Mouse (Mus musculus): ENCODE measurements around the gene Wdr59. TPM values are rescaled to one million over a fixed set of nuclear protein-coding genes. Genes with fewer than 3 reads are reported as not detected.

Wdr59 gene
- polyA plus RNA-seq (2012; rRNA removed): 2.3 and 2.8 TPM in 2 replicates
- polyA plus RNA-seq (2014; fragmentation: Nextera tagmentation; extraction: Ambion mirVana): 1.1 and 1.4 TPM in 2 replicates

GRCm38 (mm10) chr8:111521713-111522429 is at the start of gene Wdr59:
Wdr59 (minus strand) TSS chr8:111522092.
- Histone ChIP-seq H3K36me3 (replicated peaks; ENCODE audit: control insufficient read depth, insufficient read depth, low read depth) (no peaks in the 10 kb centered on the region), H3K27me3 (ENCODE audit: control insufficient read depth, insufficient read depth, low read length) (no peaks in the 10 kb centered on the region), H3K4me2 (ENCODE audit: low read depth) (peak within 1 kb of the TSS; percentile 70), H3K9ac (replicated peaks) (peak within 1 kb of the TSS; percentile 60), H3K4me1 (replicated peaks; ENCODE audit: control insufficient read depth in 2 of 2, insufficient read depth in 2 of 2, low read length in 1 of 2) (peaks cover 0 to 14% of the 10 kb centered on the region in 2 experiments; a peak in 3 of 4 replicates), H3K27ac (no peak within 1 kb of the TSS), H3K4me3 (ENCODE audit: insufficient read depth in 1 of 2, low read depth in 2 of 2, low read length in 2 of 2) (peak within 1 kb of the TSS; percentile 61 to 71), H3K9me3 (ENCODE audit: control insufficient read depth, low read length) (no peaks in the 10 kb centered on the region)
- under 1% methylated on average over 34 of the region's 34 CpGs for WGBS (ENCODE audit: insufficient replicate concordance)
- TF ChIP-seq CTCF (IDR thresholded peaks at IDR 0.05; ENCODE audit: low read depth) (peak; percentile 50; the same call in 1 of the 2 replicates), EP300 (IDR thresholded peaks at IDR 0.05; ENCODE audit: low read depth) (no peak)
- ATAC-seq (ENCODE audit: insufficient read depth) (peak; percentile 100), DNase-seq (ENCODE audit: low read depth in 3 of 3, low spot score in 3 of 3) (peak; percentile 97 to 98 (median 98))

GRCm38 (mm10) chr8:111571661-111572060 is 49.8 kb upstream of the Wdr59 start:
- Histone ChIP-seq H3K36me3 (replicated peaks; ENCODE audit: control insufficient read depth, insufficient read depth, low read depth) (no peaks in the 10 kb centered on the region), H3K9me3 (ENCODE audit: control insufficient read depth, low read length) (no peaks in the 10 kb centered on the region), H3K4me1 (replicated peaks; ENCODE audit: control insufficient read depth in 2 of 2, insufficient read depth in 2 of 2, low read length in 1 of 2) (peaks cover 35 to 47% of the 10 kb centered on the region in 2 experiments), H3K27me3 (ENCODE audit: control insufficient read depth, insufficient read depth, low read length) (no peaks in the 10 kb centered on the region), H3K27ac (no peak overlapping the region), H3K4me3 (ENCODE audit: insufficient read depth in 1 of 2, low read depth in 2 of 2, low read length in 2 of 2) (no peak overlapping the region), H3K4me2 (ENCODE audit: low read depth) (no peak overlapping the region), H3K9ac (replicated peaks) (no peak overlapping the region)
- no peak for TF ChIP-seq CTCF (IDR thresholded peaks at IDR 0.05; ENCODE audit: low read depth)
- TF ChIP-seq EP300 (IDR thresholded peaks at IDR 0.05; ENCODE audit: low read depth): no peak
- WGBS (ENCODE audit: insufficient replicate concordance): 75% methylated on average over 10 of the region's 10 CpGs
- DNase-seq (ENCODE audit: low read depth in 3 of 3, low spot score in 3 of 3) (no peak), ATAC-seq (ENCODE audit: insufficient read depth) (no peak)

GRCm38 (mm10) chr8:111570432-111570831 is 48.5 kb upstream of the Wdr59 start:
- DNase-seq (ENCODE audit: low read depth in 3 of 3, low spot score in 3 of 3): no peak
- H3K4me1 ChIP-seq (replicated peaks; ENCODE audit: control insufficient read depth in 2 of 2, insufficient read depth in 2 of 2, low read length in 1 of 2): peaks cover 43 to 58% of the 10 kb centered on the region in 2 experiments
- 32% methylated on average over 2 of the region's 2 CpGs for WGBS (ENCODE audit: insufficient replicate concordance)

GRCm38 (mm10) chr8:111569926-111570325 is 48.0 kb upstream of the Wdr59 start:
- ATAC-seq (ENCODE audit: insufficient read depth): no peak

More at GRCm38 (mm10) chr8:111570432-111570831, 48.5 kb upstream of the Wdr59 start:
- H3K27ac ChIP-seq: no peak overlapping the region
- H3K9ac ChIP-seq (replicated peaks): no peak overlapping the region
- no peak for TF ChIP-seq CTCF (IDR thresholded peaks at IDR 0.05; ENCODE audit: low read depth)
- TF ChIP-seq EP300 (IDR thresholded peaks at IDR 0.05; ENCODE audit: low read depth): no peak
- no peak for ATAC-seq (ENCODE audit: insufficient read depth)
- no peaks in the 10 kb centered on the region for H3K36me3 ChIP-seq (replicated peaks; ENCODE audit: control insufficient read depth, insufficient read depth, low read depth)
- H3K4me3 ChIP-seq (ENCODE audit: insufficient read depth in 1 of 2, low read depth in 2 of 2, low read length in 2 of 2): no peak overlapping the region
- H3K9me3 ChIP-seq (ENCODE audit: control insufficient read depth, low read length): no peaks in the 10 kb centered on the region
- H3K4me2 ChIP-seq (ENCODE audit: low read depth): no peak overlapping the region
- no peaks in the 10 kb centered on the region for H3K27me3 ChIP-seq (ENCODE audit: control insufficient read depth, insufficient read depth, low read length)

GRCm38 (mm10) chr8:111568029-111568428 is 46.1 kb upstream of the Wdr59 start:
- Histone ChIP-seq H3K4me2 (ENCODE audit: low read depth) (peak overlapping the region; percentile 36), H3K9me3 (ENCODE audit: control insufficient read depth, low read length) (no peaks in the 10 kb centered on the region), H3K4me1 (replicated peaks; ENCODE audit: control insufficient read depth in 2 of 2, insufficient read depth in 2 of 2, low read length in 1 of 2) (peaks cover 38 to 61% of the 10 kb centered on the region in 2 experiments), H3K4me3 (ENCODE audit: insufficient read depth in 1 of 2, low read depth in 2 of 2, low read length in 2 of 2) (no peak overlapping the region), H3K27me3 (ENCODE audit: control insufficient read depth, insufficient read depth, low read length) (no peaks in the 10 kb centered on the region), H3K36me3 (replicated peaks; ENCODE audit: control insufficient read depth, insufficient read depth, low read depth) (no peaks in the 10 kb centered on the region), H3K27ac (peak overlapping the region; percentile 76), H3K9ac (replicated peaks) (peak overlapping the region; percentile 49)
- peak; percentile 32 to 45 (median 43) for DNase-seq (ENCODE audit: low read depth in 3 of 3, low spot score in 3 of 3)
- WGBS (ENCODE audit: insufficient replicate concordance): 14% methylated on average over 3 of the region's 3 CpGs
- TF ChIP-seq CTCF (IDR thresholded peaks at IDR 0.05; ENCODE audit: low read depth) (no peak), EP300 (IDR thresholded peaks at IDR 0.05; ENCODE audit: low read depth) (0 out of 2 replicates have a peak, but pooled peaks have one; percentile 53)
- peak; percentile 78 for ATAC-seq (ENCODE audit: insufficient read depth)

More at GRCm38 (mm10) chr8:111569926-111570325, 48.0 kb upstream of the Wdr59 start:
- Histone ChIP-seq H3K27ac (no peak overlapping the region), H3K9me3 (ENCODE audit: control insufficient read depth, low read length) (no peaks in the 10 kb centered on the region), H3K4me1 (replicated peaks; ENCODE audit: control insufficient read depth in 2 of 2, insufficient read depth in 2 of 2, low read length in 1 of 2) (peaks cover 45 to 63% of the 10 kb centered on the region in 2 experiments), H3K4me2 (ENCODE audit: low read depth) (no peak overlapping the region), H3K9ac (replicated peaks) (no peak overlapping the region), H3K4me3 (ENCODE audit: insufficient read depth in 1 of 2, low read depth in 2 of 2, low read length in 2 of 2) (no peak overlapping the region), H3K27me3 (ENCODE audit: control insufficient read depth, insufficient read depth, low read length) (no peaks in the 10 kb centered on the region), H3K36me3 (replicated peaks; ENCODE audit: control insufficient read depth, insufficient read depth, low read depth) (no peaks in the 10 kb centered on the region)
- no peak for TF ChIP-seq EP300 (IDR thresholded peaks at IDR 0.05; ENCODE audit: low read depth)
- TF ChIP-seq CTCF (IDR thresholded peaks at IDR 0.05; ENCODE audit: low read depth): no peak
- DNase-seq (ENCODE audit: low read depth in 3 of 3, low spot score in 3 of 3): no peak
- 67% methylated on average over 4 of the region's 4 CpGs for WGBS (ENCODE audit: insufficient replicate concordance)

Data from liver, embryonic 14.5 days (tissue).